Mouse (Mus musculus): ENCODE measurements around the gene 9230112D13Rik.

- TF ChIP-seq EP300 (IDR thresholded peaks at IDR 0.05; ENCODE audit: low read depth) (no peak), CTCF (IDR thresholded peaks at IDR 0.05; ENCODE audit: low read depth) (no peak)
Measured at GRCm38 (mm10) chr14:34508187-34508840, 14.3 kb downstream of the 9230112D13Rik start.
